Mouse (Mus musculus) limb, embryonic 14.5 days (tissue): ENCODE results near the gene Chst5. TPM values are rescaled to one million over a fixed set of nuclear protein-coding genes. Genes with fewer than 3 reads are reported as not detected.
"Not testable (repeated sequence)": the region's sequence is repeated elsewhere in the genome, so short reads cannot be mapped to it uniquely, and the experiment has no call there.

ENCODE experiments used
- ATAC-seq: fragments of 200-750 bp; cut with Nextera tagmentation; 2 replicates; pipeline ENCODE4 v1.8.0; 2017; ENCODE audit warnings: low read depth, moderate number of reproducible peaks, moderate TSS enrichment; ENCODE audit not compliant: low FRiP score
- DNase-seq: peaks from one replicate; pipeline ENCODE4 v3.0.0-alpha.2; 2015; ENCODE audit warnings: low spot score
- H3K27ac ChIP-seq: fragments of 300-500 bp; sonication (generic); replicated peaks from 2 replicates; pipeline ENCODE4 v1.5.1; 2014; ENCODE audit warnings: low read depth, mild to moderate bottlenecking, low read length, moderate library complexity, mixed read lengths
- H3K27me3 ChIP-seq: fragments of 300-500 bp; sonication (generic); 2 replicates; pipeline ENCODE4 v1.6.1; 2014; ENCODE audit warnings: low read length, mixed read lengths; ENCODE audit not compliant: control insufficient read depth, insufficient read depth
- H3K36me3 ChIP-seq: fragments of 300-500 bp; sonication (generic); 2 replicates; pipeline ENCODE4 v1.6.1; 2014; ENCODE audit warnings: mild to moderate bottlenecking, low read length, moderate library complexity, mixed read lengths; ENCODE audit not compliant: control insufficient read depth, insufficient read depth
- H3K4me1 ChIP-seq: fragments of 300-500 bp; sonication (generic); 2 replicates; pipeline ENCODE4 v1.6.1; 2014; ENCODE audit warnings: antibody characterized with exemption, low read length, mixed read lengths; ENCODE audit not compliant: control insufficient read depth, insufficient read depth
- H3K4me2 ChIP-seq: fragments of 300-500 bp; sonication (generic); replicated peaks from 2 replicates; pipeline ENCODE4 v1.6.1; 2014; ENCODE audit warnings: low read depth, mild to moderate bottlenecking, low read length, moderate library complexity; ENCODE audit not compliant: severe bottlenecking
- H3K4me3 ChIP-seq: fragments of 300-500 bp; sonication (generic); replicated peaks from 2 replicates; pipeline ENCODE4 v1.5.1; 2014; ENCODE audit warnings: low read length
- H3K9ac ChIP-seq: fragments of 300-500 bp; sonication (generic); 2 replicates; pipeline ENCODE4 v1.6.1; 2014; ENCODE audit warnings: mild to moderate bottlenecking, low read depth, low read length, moderate library complexity; ENCODE audit not compliant: severe bottlenecking
- H3K9me3 ChIP-seq: fragments of 300-500 bp; sonication (generic); 2 replicates; pipeline ENCODE4 v1.6.1; 2016; ENCODE audit warnings: low read length; ENCODE audit not compliant: control insufficient read depth
- POLR2A ChIP-seq: fragments of 200-500 bp; IDR thresholded peaks from 2 replicates; pipeline ENCODE4 v1.8.0; 2012; ENCODE audit warnings: inconsistent platforms, mild to moderate bottlenecking, moderate library complexity, borderline replicate concordance; ENCODE audit not compliant: insufficient read depth, insufficient read length; ENCODE audit errors: extremely low read depth
- WGBS: fragments of 180-500 bp; shearing (Covaris S2); extraction: QIAGEN DNeasy Blood & Tissue Kit; methylation state at CpG from one replicate; pipeline ENCODE4 v1.1.7; 2014; 5-methylcytosine and 5-hydroxymethylcytosine counted together
- polyA plus RNA-seq, 2 experiments: library from polyadenylated mRNA; depleted of rRNA in 1 of 2; stranded (reverse) in 1 of 2; unstranded in 1 of 2; fragments of >200 nt; fragmentation: Nextera tagmentation in 1 of 2; extraction: Ambion mirVana in 1 of 2; gene quantifications; 2 replicates each; pipeline versions ENCODE4 v1.2.1 to v1.2.3; 2012 to 2014

Gene Chst5
- polyA plus RNA-seq, 2 experiments: 11.7 to 12.2 TPM

DNA sequence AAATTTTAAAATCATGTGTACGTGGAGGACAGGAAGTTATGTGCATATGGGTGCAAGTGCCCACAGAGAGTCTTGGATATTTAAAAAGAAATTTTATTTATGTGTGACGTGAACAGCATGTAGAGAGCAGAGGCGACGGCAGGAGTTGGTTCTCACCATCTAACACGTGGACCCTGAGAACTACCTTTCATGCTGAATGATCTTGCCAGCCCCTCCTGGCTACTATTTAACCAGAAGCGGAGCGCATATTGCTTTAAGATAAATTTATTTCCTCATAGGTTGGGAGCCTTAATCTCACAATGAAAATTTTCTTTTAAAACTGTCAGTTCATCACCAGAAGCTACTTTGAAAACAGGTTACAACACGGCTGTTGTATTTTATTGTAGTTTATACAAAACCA lies 45.6 kb downstream of the Chst5 start:
- Histone ChIP-seq H3K4me1 (no peaks in the 10 kb centered on the region), H3K4me2 (no peak overlapping the region), H3K36me3 (peaks cover 20% of the 10 kb centered on the region), H3K4me3 (no peak overlapping the region), H3K27me3 (no peaks in the 10 kb centered on the region), H3K27ac (no peak overlapping the region), H3K9ac (no peak overlapping the region), H3K9me3 (no peaks in the 10 kb centered on the region)
- 93% methylated on average over 8 of the region's 8 CpGs for WGBS
- ATAC-seq (no peak), DNase-seq (no peak)
- no peak for TF ChIP-seq POLR2A

DNA sequence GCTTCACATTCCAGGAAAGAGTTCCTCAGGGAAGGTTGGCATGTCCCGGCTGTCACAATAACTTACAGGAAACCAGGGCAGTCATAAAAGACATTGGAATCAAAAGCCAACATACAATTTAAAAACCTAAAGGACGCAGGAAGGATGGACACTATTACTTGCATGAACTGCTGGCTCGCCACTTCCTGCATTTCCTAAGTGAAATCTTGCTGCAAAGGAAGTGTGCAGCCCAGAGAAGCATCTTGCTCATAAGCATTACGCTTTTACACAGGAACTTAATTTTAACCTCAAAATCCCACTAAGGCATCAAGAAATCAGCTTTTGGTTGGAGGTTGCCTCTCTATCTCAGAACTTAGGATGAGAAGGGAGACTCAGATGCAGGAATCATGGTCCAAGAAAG lies 47.0 kb downstream of the Chst5 start:
- 77% methylated on average over 4 of the region's 4 CpGs for WGBS
- H3K36me3 ChIP-seq: peaks cover 20% of the 10 kb centered on the region
- no peak for DNase-seq
- H3K4me1 ChIP-seq: no peaks in the 10 kb centered on the region
- no peak overlapping the region for H3K9ac ChIP-seq
- no peak overlapping the region for H3K4me3 ChIP-seq
- H3K4me2 ChIP-seq: no peak overlapping the region
- H3K9me3 ChIP-seq: no peaks in the 10 kb centered on the region
- no peak overlapping the region for H3K27ac ChIP-seq
- ATAC-seq: no peak
- no peaks in the 10 kb centered on the region for H3K27me3 ChIP-seq
- no peak for TF ChIP-seq POLR2A

DNA sequence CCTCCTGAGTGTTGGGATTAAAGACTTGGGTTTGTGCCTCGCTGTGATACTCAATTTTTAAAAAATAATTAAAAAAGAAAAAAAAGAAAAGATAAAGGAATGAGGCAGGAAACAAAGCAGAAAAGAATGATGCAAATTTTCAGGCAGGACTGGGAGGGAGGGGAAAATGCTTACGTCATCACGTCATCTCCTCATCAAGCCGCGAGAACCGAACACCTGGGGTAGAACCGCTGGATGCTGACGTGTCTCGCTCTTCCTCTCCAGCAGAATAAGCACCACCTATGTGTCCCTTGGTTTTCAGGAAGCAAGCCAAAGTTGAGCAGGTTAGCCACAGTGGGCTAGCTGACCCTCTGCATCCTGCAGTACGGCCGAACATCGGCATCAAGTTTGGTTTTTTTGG lies 54.3 kb downstream of the Chst5 start:
- Histone ChIP-seq H3K9ac (no peak overlapping the region), H3K9me3 (no peaks in the 10 kb centered on the region), H3K4me2 (no peak overlapping the region), H3K27me3 (no peaks in the 10 kb centered on the region), H3K4me1 (peaks cover 4% of the 10 kb centered on the region), H3K4me3 (no peak overlapping the region), H3K36me3 (no peaks in the 10 kb centered on the region; the same call in 1 of the 2 replicates), H3K27ac (no peak overlapping the region)
- no peak for ATAC-seq
- 94% methylated on average over 12 of the region's 12 CpGs for WGBS
- no peak for TF ChIP-seq POLR2A
- no peak for DNase-seq

DNA sequence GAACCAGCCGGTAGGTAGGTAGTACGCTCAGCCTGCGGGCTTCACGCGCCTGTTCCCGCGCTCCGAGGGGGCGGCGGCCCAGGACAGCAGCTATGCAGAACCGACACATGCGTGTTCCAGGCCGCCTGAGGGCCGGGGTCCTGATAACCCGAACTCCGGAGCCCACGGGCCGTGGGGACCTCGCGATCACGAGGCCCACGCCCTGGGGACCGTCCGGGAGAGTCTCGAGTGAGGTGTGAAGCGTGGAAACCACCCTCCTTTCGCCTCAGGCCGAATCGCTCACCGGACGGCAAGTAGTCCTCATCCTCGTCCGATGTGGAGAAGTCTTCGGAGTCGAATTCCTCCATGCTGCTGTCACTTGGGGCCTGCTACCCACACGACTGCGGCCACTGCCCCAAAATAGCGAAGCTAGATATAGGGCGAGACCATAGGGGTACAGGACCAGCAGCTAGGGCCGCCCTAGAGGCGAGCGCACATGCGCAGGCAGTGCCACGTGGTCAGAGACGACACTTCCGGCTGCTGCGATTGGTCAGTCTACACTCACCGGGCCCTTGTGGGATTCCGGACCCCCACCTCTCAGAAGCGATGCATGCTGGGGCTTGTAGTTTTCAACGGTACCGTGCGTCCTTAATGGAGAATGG lies 56.3 kb downstream of the Chst5 start, which contains the start of gene Cfdp1:
Cfdp1 (minus strand) TSS at position 431 of the 641 bp plus-strand sequence.
- Histone ChIP-seq H3K27me3 (no peaks in the 10 kb centered on the region), H3K27ac (peak within 1 kb of the TSS; percentile 56; the same call in 1 of the 2 replicates), H3K4me1 (peaks cover 4% of the 10 kb centered on the region), H3K9ac (peak within 1 kb of the TSS; percentile 83), H3K4me2 (peak within 1 kb of the TSS; percentile 74), H3K9me3 (no peaks in the 10 kb centered on the region), H3K4me3 (peak within 1 kb of the TSS; percentile 97), H3K36me3 (no peaks in the 10 kb centered on the region)
- peak; percentile 100 for ATAC-seq
- WGBS: under 1% methylated on average over 44 of the region's 53 CpGs
- TF ChIP-seq POLR2A: peak; percentile 84; the same call in 1 of the 2 replicates
- DNase-seq: peak; percentile 99

DNA sequence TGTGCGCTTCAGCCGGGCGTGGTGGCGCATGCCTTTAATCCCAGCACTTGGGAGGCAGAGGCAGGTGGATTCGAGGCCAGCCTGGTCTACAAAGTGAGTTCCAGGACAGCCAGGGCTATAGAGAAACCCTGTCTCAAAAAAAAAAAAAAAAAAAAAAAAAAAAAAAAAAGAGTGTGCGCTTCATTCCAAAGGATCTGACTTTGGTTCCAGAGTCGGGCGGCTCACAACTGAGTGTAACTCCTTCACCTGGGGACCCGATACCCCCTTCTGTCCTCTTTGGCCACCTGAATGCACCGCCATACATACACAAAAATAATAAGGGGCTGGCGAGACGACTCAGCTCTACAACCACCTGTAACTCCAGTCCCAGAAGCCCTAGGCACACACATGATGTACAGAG lies 57.0 kb downstream of the Chst5 start:
- peak overlapping the region; percentile 83 for H3K9ac ChIP-seq
- not testable (repeated sequence) for H3K36me3 ChIP-seq, H3K9me3 ChIP-seq, H3K27me3 ChIP-seq, DNase-seq, H3K27ac ChIP-seq, ATAC-seq, H3K4me1 ChIP-seq
- WGBS: 55% methylated on average over 12 of the region's 12 CpGs
- H3K4me3 ChIP-seq: peak overlapping the region; percentile 97
- peak overlapping the region; percentile 74 for H3K4me2 ChIP-seq
